Mouse (Mus musculus) stomach, embryonic 16.5 days (tissue): ENCODE results near the gene Gm15114. TPM values are rescaled to one million over a fixed set of nuclear protein-coding genes. Genes with fewer than 3 reads are reported as not detected.
"Not testable (repeated sequence)": the region's sequence is repeated elsewhere in the genome, so short reads cannot be mapped to it uniquely, and the experiment has no call there.

Source experiments
- ATAC-seq: fragments of 200-750 bp; cut with Nextera tagmentation; 2 replicates; pipeline ENCODE4 v1.8.0; 2017; ENCODE audit warnings: moderate number of reproducible peaks, moderate TSS enrichment; ENCODE audit not compliant: insufficient read depth, low FRiP score
- H3K27ac ChIP-seq: fragments of 300-500 bp; sonication (generic); 2 replicates; pipeline ENCODE4 v1.5.1; 2014; ENCODE audit warnings: low read length
- H3K27me3 ChIP-seq: fragments of 300-500 bp; sonication (generic); 2 replicates; pipeline ENCODE4 v1.6.1; 2014; ENCODE audit warnings: low read length, control low read depth, mixed read lengths; ENCODE audit not compliant: control insufficient read depth, insufficient read depth
- H3K36me3 ChIP-seq: fragments of 300-500 bp; sonication (generic); 2 replicates; pipeline ENCODE4 v1.6.1; 2014; ENCODE audit warnings: low read length; ENCODE audit not compliant: control insufficient read depth, insufficient read depth
- H3K4me1 ChIP-seq: fragments of 300-500 bp; sonication (generic); 2 replicates; pipeline ENCODE4 v1.6.1; 2014; ENCODE audit warnings: low read length, control low read depth, mixed read lengths; ENCODE audit not compliant: control insufficient read depth, insufficient read depth
- H3K4me2 ChIP-seq: fragments of 300-500 bp; sonication (generic); 2 replicates; pipeline ENCODE4 v1.6.1; 2014; ENCODE audit warnings: low read depth, low read length, mixed read lengths
- H3K4me3 ChIP-seq: fragments of 300-500 bp; sonication (generic); replicated peaks from 2 replicates; pipeline ENCODE4 v1.5.1; 2014; ENCODE audit warnings: mild to moderate bottlenecking, low read length
- H3K9ac ChIP-seq: fragments of 300-500 bp; sonication (generic); 2 replicates; pipeline ENCODE4 v1.6.1; 2014; ENCODE audit warnings: low read length
- H3K9me3 ChIP-seq: fragments of 300-500 bp; sonication (generic); replicated peaks from 2 replicates; pipeline ENCODE4 v1.6.1; 2016; ENCODE audit warnings: low read length, control low read depth; ENCODE audit not compliant: control insufficient read depth
- WGBS: fragments of 180-500 bp; shearing (Covaris S2); extraction: QIAGEN DNeasy Blood & Tissue Kit; methylation state at CpG from one replicate; pipeline ENCODE4 v1.1.7; 2014; 5-methylcytosine and 5-hydroxymethylcytosine counted together
- polyA plus RNA-seq: library from polyadenylated mRNA; unstranded; fragments of >200 nt; fragmentation: Nextera tagmentation; extraction: Ambion mirVana; gene quantifications from 2 replicates; pipeline ENCODE4 v1.2.1, GENCODE M21; 2015

Gene Gm15114
- polyA plus RNA-seq, result not detected in 2 replicates

GRCm38 (mm10) chrX:148488649-148489048, at the start of gene Gm15114:
Gm15114 (plus strand) TSS chrX:148488949.
- not testable (repeated sequence) for H3K4me3 ChIP-seq, H3K27ac ChIP-seq, H3K27me3 ChIP-seq, H3K9me3 ChIP-seq, H3K36me3 ChIP-seq, H3K4me2 ChIP-seq, H3K4me1 ChIP-seq, H3K9ac ChIP-seq, ATAC-seq
- WGBS, result no CpG with 5 or more reads among the region's 1 CpGs

Other genes starting within 250 kb of the Gm15114 start
- not detected in 2 replicates for gene Gm8334, start 126.2 kb downstream of the Gm15114 start, polyA plus RNA-seq
- not detected in 2 replicates for gene Gm15127, start 174.6 kb downstream of the Gm15114 start, polyA plus RNA-seq